Mouse (Mus musculus) adrenal gland, postnatal 10 days (tissue): ENCODE results near the gene Knl1. TPM values are rescaled to one million over a fixed set of nuclear protein-coding genes. Genes with fewer than 3 reads are reported as not detected.

Experiments used
- total RNA-seq, 2 experiments: library from RNA; stranded (reverse); gene quantifications; 2 replicates each; pipeline ENCODE4 v1.2.3; 2021

Gene Knl1
- total RNA-seq, 2 experiments from 2014 or later: 7.5 to 9.8 TPM

Other genes with a start within 250 kb of the Knl1 start
- 10 to 100 TPM; 18.2 to 19.1 TPM for gene Knstrn, start 233.1 kb upstream of the Knl1 start, total RNA-seq
- 100 to 1,000 TPM; 157 to 177 TPM for gene Ivd, start 185.2 kb upstream of the Knl1 start, total RNA-seq
- gene Bahd1, start 146.7 kb upstream of the Knl1 start, total RNA-seq: 10 to 100 TPM; 30.1 to 37.9 TPM
- gene Chst14, start 120.6 kb upstream of the Knl1 start, total RNA-seq: 10 to 100 TPM; 11.2 to 15.0 TPM
- gene Ccdc32, start 17.7 kb upstream of the Knl1 start, total RNA-seq: 10 to 100 TPM; 17.7 TPM
- 1 to 10 TPM; 5.0 to 5.6 TPM for gene Rpusd2, start 12.3 kb upstream of the Knl1 start, total RNA-seq
- 1 to 10 TPM; 9.1 to 9.3 TPM for gene Rad51, start 65.7 kb downstream of the Knl1 start, total RNA-seq
- gene Rmdn3, start 109.9 kb downstream of the Knl1 start, total RNA-seq: 10 to 100 TPM; 77.3 to 78.7 TPM
- 10 to 100 TPM; 25.9 to 43.2 TPM for gene Gchfr, start 120.7 kb downstream of the Knl1 start, total RNA-seq
- gene Gm14137, start 127.4 kb downstream of the Knl1 start, total RNA-seq: under 1 TPM; 0.15 to 0.24 TPM
- 10 to 100 TPM; 25.1 to 33.8 TPM for gene Zfyve19, start 161.5 kb downstream of the Knl1 start, total RNA-seq
- gene Dnajc17, start 161.7 kb downstream of the Knl1 start, total RNA-seq: 10 to 100 TPM; 11.9 to 17.4 TPM
- not detected for gene Ppp1r14d, start 182.8 kb downstream of the Knl1 start, total RNA-seq
- 1 to 10 TPM; 4.2 to 4.7 TPM for gene Spint1, start 190.2 kb downstream of the Knl1 start, total RNA-seq
- gene Rhov, start 224.2 kb downstream of the Knl1 start, total RNA-seq: under 1 TPM; 0.27 to 0.36 TPM
- gene Vps18, start 241.6 kb downstream of the Knl1 start, total RNA-seq: 10 to 100 TPM; 16.0 to 17.7 TPM